Mouse (Mus musculus): Measurements from ENCODE around the gene Sox5. TPM values are rescaled to one million over a fixed set of nuclear protein-coding genes. Genes with fewer than 3 reads are reported as not detected.

Sox5 gene
- polyA plus RNA-seq, 1 experiment from 2014 or later, result 4.9 TPM

DNA sequence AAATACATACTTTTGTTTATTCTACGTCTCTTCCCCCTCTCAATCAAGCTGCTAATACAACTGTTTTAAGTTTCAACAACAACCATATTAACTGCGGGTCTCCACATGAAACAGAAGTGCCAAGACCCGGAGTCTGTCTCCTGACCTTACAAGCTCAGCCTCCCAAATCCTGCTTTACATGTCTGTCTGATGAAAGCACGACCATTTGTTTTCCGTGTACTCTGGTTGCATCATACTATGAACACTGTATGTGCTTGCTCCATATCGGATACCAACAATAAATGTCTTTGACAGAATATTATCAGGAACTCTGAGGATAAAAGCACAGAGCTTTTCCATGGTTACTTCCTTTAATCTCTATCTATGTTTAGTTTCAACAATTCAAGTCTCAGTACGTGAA is 516.8 kb downstream of the Sox5 start:
- no peaks in the 10 kb centered on the region for H3K9me3 ChIP-seq (replicated peaks)
- WGBS (ENCODE audit: insufficient replicate concordance), result 64% methylated on average over 7 of the region's 7 CpGs
- no peak overlapping the region for H3K9ac ChIP-seq
- H3K4me1 ChIP-seq (replicated peaks), result no peaks in the 10 kb centered on the region
- ATAC-seq (ENCODE audit: low read depth), result no peak
- no peak overlapping the region for H3K4me3 ChIP-seq (replicated peaks)
- H3K27me3 ChIP-seq, result no peaks in the 10 kb centered on the region
- H3K4me2 ChIP-seq, result no peak overlapping the region
- H3K36me3 ChIP-seq, result no peaks in the 10 kb centered on the region
- H3K27ac ChIP-seq, result no peak overlapping the region
- DNase-seq, result no peak

DNA sequence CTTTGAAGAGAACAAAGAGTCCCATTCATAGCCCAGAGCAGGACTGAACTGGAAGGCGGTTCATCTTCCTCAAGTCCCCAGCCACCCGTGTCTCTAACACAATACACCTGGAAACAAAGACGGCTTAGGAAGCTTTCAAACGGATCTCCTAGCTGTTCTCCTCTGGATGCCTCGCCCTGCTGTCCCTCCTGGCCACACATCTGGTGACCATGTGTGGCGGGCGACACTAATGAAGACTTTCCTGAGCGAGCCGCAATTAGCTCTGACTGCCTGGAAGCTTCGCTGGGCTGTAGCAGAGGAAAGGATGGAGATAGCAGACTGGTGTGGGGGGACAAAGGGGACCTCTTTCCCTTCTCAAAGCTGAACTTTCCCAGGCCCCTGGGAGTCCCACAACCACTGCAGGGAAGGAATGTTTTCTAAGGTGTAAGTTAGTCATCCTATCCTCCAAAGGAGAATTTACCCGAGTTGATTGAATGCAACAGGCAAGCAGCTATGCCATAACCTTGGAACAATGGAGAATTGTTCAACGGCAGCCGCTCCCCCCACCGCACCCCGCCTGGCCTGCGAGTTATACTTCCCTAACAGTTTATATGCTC is 517.4 kb downstream of the Sox5 start:
- Histone ChIP-seq H3K36me3 (no peaks in the 10 kb centered on the region), H3K4me3 (replicated peaks) (no peak overlapping the region), H3K4me1 (replicated peaks) (no peaks in the 10 kb centered on the region), H3K9me3 (replicated peaks) (no peaks in the 10 kb centered on the region), H3K27ac (no peak overlapping the region), H3K27me3 (no peaks in the 10 kb centered on the region), H3K9ac (no peak overlapping the region), H3K4me2 (no peak overlapping the region)
- no peak for ATAC-seq (ENCODE audit: low read depth)
- WGBS (ENCODE audit: insufficient replicate concordance), result 66% methylated on average over 16 of the region's 16 CpGs
- no peak for DNase-seq

DNA sequence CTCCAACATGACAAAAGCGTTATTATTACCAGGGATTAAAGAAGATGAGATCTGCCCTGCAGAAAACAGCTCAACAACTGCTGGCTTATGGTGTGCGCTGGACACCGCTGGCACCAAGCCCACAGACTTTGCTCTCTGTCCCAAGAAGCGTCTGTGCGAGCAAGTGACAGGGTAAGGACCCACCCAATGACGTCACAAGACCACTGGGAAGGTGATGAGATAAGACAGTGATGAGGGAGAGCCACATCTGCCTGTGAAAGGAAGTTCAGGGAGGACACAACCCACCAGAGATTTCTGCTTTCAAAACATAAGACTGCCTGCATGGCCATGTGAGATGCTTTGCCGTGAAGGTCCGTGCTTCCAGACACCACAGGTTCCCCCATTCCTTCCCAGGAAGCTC is 525.3 kb downstream of the Sox5 start:
- Histone ChIP-seq H3K4me2 (no peak overlapping the region), H3K4me3 (replicated peaks) (no peak overlapping the region), H3K27ac (no peak overlapping the region), H3K4me1 (replicated peaks) (no peaks in the 10 kb centered on the region), H3K36me3 (no peaks in the 10 kb centered on the region), H3K9me3 (replicated peaks) (no peaks in the 10 kb centered on the region), H3K27me3 (no peaks in the 10 kb centered on the region), H3K9ac (no peak overlapping the region)
- WGBS (ENCODE audit: insufficient replicate concordance), result 50% methylated on average over 8 of the region's 8 CpGs
- no peak for DNase-seq
- ATAC-seq (ENCODE audit: low read depth), result no peak

DNA sequence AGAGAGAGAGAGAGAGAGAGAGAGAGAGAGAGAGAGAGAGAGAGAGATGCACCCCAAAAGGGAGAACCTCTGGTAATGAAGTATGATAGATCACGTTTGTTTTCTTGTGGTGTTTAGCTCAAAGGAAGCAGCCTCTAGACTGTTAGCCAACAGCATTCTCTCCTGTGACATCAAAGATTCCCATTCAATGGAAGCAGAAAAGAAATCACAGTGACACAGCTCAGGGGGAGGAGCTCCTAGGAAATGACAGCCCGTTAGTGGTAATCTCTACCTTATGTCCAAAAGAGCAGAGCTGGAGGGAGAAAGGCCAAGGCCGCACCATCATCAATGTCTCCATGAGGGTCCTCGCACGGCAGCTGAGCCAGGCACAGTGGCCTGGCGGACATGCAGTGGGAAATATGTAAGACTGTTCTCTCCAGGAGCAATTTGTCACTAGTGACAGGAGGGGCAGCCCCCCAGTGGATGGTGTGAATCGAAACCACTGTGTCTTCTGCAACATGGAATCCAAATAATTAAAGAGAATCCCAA is 529.5 kb downstream of the Sox5 start:
- Histone ChIP-seq H3K27me3 (no peaks in the 10 kb centered on the region), H3K4me3 (replicated peaks) (no peak overlapping the region), H3K27ac (no peak overlapping the region), H3K4me1 (replicated peaks) (no peaks in the 10 kb centered on the region), H3K4me2 (no peak overlapping the region), H3K9me3 (replicated peaks) (no peaks in the 10 kb centered on the region), H3K9ac (no peak overlapping the region), H3K36me3 (no peaks in the 10 kb centered on the region)
- DNase-seq (no peak), ATAC-seq (ENCODE audit: low read depth) (no peak)
- WGBS (ENCODE audit: insufficient replicate concordance), result 69% methylated on average over 7 of the region's 7 CpGs

DNA sequence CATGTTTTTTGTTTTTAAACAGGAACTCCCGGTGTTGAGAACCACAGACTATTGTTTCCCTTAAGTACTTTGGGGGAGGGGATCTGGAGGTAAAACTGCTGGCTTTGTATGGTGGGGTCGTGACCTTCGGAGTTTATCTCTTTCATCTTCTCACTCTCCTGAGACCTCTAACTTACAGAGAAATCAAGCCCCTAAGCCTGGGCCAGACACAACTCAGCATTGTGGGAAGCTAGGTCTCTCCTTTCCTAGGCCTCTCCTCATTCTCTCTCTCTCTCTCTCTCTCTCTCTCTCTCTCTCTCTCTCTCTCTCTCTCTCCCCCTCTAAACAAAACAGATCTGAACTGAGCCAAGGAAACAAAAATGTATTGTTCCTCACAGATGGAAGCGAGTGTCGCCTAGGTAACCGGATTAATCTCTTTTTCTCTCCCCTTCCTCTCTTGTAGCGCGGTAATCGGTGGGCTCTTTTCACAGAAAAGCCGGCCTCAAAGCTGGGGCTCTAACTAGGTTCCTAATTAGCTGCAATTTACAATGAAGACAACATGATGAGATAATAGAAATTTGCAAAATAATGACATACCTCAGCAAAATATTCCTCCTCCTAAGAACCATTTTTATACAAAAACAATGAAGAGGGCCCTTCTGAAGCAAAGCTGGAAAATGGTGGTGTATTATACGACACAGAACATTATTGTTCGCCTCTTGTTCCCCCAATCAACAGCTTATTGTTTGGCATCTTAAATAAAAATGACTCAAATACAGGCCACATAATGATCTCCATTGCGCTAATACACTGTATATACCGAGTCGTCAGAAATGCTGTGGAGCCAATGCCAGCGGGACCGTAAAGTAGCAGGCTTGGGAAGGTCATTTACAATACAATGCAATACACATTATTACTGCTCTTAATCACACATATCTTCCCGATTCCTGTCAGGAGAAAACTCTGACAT is 530.3 kb downstream of the Sox5 start:
- DNase-seq, result no peak
- no peak for ATAC-seq (ENCODE audit: low read depth)
- 60% methylated on average over 18 of the region's 18 CpGs for WGBS (ENCODE audit: insufficient replicate concordance)
- H3K4me2 ChIP-seq, result no peak overlapping the region
- no peak overlapping the region for H3K9ac ChIP-seq
- no peaks in the 10 kb centered on the region for H3K4me1 ChIP-seq (replicated peaks)
- H3K9me3 ChIP-seq (replicated peaks), result no peaks in the 10 kb centered on the region
- H3K27me3 ChIP-seq, result no peaks in the 10 kb centered on the region
- H3K27ac ChIP-seq, result no peak overlapping the region
- no peaks in the 10 kb centered on the region for H3K36me3 ChIP-seq
- H3K4me3 ChIP-seq (replicated peaks), result no peak overlapping the region

DNA sequence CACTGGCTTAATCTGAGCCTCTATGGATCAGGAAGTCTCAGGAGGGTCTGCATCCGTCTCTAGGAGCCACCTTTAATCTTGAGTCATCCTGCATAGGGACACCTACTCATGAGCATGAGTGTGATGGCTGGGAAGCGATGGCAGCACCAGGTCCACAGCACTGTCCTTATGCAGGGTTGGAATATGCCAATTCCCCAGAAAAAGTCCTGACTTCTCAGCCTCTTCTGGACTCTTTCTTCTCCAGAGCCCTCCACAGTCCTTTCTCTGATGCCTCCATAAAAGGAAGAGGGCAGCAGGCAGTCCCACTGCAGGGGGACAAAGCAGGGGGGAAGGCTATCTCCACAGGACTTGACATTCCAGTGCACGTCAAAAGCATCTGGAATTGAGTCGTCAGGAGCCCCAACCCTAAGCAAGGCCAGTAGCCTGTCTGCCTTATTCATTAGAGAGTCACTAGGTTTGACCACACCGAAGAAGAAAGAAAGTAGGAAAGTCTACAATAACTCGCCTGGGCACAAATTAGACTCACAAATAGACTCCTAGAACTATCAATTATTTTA is 531.1 kb downstream of the Sox5 start:
- H3K27ac ChIP-seq, result no peak overlapping the region
- no peak for ATAC-seq (ENCODE audit: low read depth)

DNA sequence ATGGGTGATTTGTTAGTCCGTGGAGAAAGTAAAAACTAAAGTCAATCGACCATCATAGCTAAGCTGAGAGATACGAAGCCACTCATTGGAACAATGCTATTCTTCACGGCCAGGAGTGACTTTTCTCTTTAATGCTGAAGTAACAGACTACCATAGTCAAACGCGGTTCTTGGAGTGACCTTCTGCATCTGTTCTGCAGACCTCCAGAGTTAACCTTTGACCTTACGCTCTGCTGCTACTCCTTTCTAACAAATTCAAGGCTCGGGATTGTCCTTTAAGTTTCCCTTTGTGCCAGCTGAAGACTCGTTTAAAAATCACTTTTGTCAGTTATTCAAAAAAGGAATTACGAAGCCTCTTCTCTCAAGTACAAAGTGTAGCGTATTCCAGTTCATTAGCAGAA is 545.2 kb downstream of the Sox5 start:
- Histone ChIP-seq H3K36me3 (no peaks in the 10 kb centered on the region), H3K27me3 (no peaks in the 10 kb centered on the region), H3K27ac (no peak overlapping the region), H3K4me1 (replicated peaks) (no peaks in the 10 kb centered on the region), H3K9ac (no peak overlapping the region), H3K9me3 (replicated peaks) (no peaks in the 10 kb centered on the region), H3K4me2 (no peak overlapping the region), H3K4me3 (replicated peaks) (no peak overlapping the region)
- ATAC-seq (ENCODE audit: low read depth), result no peak
- 71% methylated on average over 11 of the region's 11 CpGs for WGBS (ENCODE audit: insufficient replicate concordance)
- DNase-seq, result no peak

More for the DNA sequence above, 531.1 kb downstream of the Sox5 start:
- no peak overlapping the region for H3K4me2 ChIP-seq
- H3K9me3 ChIP-seq (replicated peaks), result no peaks in the 10 kb centered on the region
- no peak overlapping the region for H3K9ac ChIP-seq
- 47% methylated on average over 6 of the region's 6 CpGs for WGBS (ENCODE audit: insufficient replicate concordance)
- DNase-seq, result no peak
- no peaks in the 10 kb centered on the region for H3K36me3 ChIP-seq
- H3K27me3 ChIP-seq, result no peaks in the 10 kb centered on the region
- H3K4me3 ChIP-seq (replicated peaks), result no peak overlapping the region
- H3K4me1 ChIP-seq (replicated peaks), result peaks cover 3% of the 10 kb centered on the region; the same call in 1 of the 2 replicates

DNA sequence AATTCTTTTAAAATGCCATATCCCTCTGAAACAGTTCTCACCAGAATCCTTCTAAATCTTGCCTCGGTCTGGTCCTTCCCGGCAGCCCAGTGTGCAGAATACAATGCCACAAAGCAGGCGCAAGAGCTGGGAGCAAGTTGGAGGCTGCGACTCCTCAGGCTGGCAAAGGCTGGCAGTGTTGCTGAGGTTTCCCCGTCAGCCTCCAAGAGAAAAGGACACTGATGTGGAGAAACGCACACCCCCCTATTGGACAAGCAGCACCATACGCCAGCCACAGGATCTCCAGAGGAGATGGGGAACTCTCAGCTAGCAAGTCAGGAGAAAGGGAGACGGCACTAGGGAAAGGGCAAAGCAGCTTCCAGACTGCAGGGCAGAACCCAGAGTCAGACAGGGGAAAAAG is 577.8 kb downstream of the Sox5 start:
- DNase-seq (no peak), ATAC-seq (ENCODE audit: low read depth) (no peak)
- Histone ChIP-seq H3K4me2 (no peak overlapping the region), H3K27me3 (no peaks in the 10 kb centered on the region), H3K9me3 (replicated peaks) (no peaks in the 10 kb centered on the region), H3K36me3 (no peaks in the 10 kb centered on the region), H3K9ac (no peak overlapping the region), H3K4me1 (replicated peaks) (no peaks in the 10 kb centered on the region), H3K27ac (no peak overlapping the region), H3K4me3 (replicated peaks) (no peak overlapping the region)
- WGBS (ENCODE audit: insufficient replicate concordance), result 59% methylated on average over 8 of the region's 8 CpGs

DNA sequence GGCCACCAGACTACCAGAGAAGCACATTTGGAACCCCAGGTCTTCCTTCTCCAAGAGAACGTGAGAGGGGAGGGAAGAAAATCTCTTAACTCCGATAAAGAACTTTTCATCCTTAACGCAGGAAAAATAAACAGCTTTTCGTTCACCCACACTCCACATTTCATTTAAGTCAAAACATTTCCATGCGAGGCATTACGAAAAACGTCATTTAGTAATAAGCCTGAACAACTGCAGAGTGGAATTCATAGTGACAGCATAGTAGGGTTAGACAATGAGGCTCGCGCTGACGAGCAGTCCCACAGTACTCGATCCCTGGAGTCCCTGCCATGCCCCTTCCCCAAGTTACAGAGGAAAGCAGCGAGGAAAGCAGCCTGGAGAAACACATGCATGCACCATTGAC is 578.8 kb downstream of the Sox5 start:
- ATAC-seq (ENCODE audit: low read depth) (no peak), DNase-seq (no peak)
- Histone ChIP-seq H3K27ac (no peak overlapping the region), H3K4me2 (no peak overlapping the region), H3K27me3 (no peaks in the 10 kb centered on the region), H3K4me3 (replicated peaks) (no peak overlapping the region), H3K36me3 (no peaks in the 10 kb centered on the region), H3K9me3 (replicated peaks) (no peaks in the 10 kb centered on the region), H3K9ac (no peak overlapping the region), H3K4me1 (replicated peaks) (no peaks in the 10 kb centered on the region)
- 69% methylated on average over 12 of the region's 12 CpGs for WGBS (ENCODE audit: insufficient replicate concordance)

DNA sequence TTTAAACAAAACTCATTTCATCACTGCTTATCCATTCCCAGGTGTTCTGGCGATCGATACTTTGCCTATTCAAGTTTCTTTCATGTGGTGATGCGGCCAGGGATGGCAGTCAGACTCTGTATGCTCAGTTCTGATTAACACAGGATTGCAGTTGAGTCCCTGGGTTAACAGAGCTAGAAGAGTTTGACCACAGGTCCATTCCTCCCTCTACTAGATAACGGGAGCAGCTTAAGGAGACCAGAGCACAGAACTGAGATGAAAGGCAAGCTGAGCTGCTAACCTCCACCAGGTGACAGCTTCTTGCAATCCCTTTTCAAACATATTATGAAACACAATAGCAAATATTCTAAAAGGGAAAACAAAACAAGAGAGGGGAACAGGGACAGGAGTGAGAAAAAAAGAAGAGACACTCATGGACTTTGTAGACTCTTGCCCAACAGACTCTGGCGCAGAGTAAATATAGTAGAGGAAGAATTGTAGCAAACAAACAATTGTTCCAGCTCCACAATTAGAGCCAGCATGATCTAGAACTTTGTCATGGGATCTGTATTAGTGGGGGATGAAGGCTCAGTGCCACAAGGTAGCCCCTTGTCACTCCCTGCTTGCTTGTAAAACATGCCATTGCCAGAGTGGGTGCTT is 580.3 kb downstream of the Sox5 start:
- ATAC-seq (ENCODE audit: low read depth) (peak; percentile 61), DNase-seq (no peak)
- Histone ChIP-seq H3K36me3 (no peaks in the 10 kb centered on the region), H3K9me3 (replicated peaks) (no peaks in the 10 kb centered on the region), H3K4me1 (replicated peaks) (no peaks in the 10 kb centered on the region), H3K4me2 (no peak overlapping the region), H3K4me3 (replicated peaks) (no peak overlapping the region), H3K9ac (no peak overlapping the region), H3K27me3 (no peaks in the 10 kb centered on the region), H3K27ac (no peak overlapping the region)
- 61% methylated on average over 5 of the region's 5 CpGs for WGBS (ENCODE audit: insufficient replicate concordance)
